Mouse (Mus musculus) cortical plate, adult 2 months (tissue): ENCODE results near the gene Map3k14.

Experiments
- CTCF ChIP-seq: fragments of 200-500 bp; IDR thresholded peaks from 2 replicates; pipeline ENCODE4 v1.5.1; 2011; ENCODE audit warnings: mild to moderate bottlenecking, control low read depth, low read length; ENCODE audit not compliant: insufficient read depth; ENCODE audit errors: extremely low read depth
- POLR2A ChIP-seq: fragments of 200-500 bp; IDR thresholded peaks from 2 replicates; pipeline ENCODE4 v1.6.1; 2011; ENCODE audit warnings: mild to moderate bottlenecking, low read length, control low read depth; ENCODE audit not compliant: insufficient read depth; ENCODE audit errors: extremely low read depth

DNA sequence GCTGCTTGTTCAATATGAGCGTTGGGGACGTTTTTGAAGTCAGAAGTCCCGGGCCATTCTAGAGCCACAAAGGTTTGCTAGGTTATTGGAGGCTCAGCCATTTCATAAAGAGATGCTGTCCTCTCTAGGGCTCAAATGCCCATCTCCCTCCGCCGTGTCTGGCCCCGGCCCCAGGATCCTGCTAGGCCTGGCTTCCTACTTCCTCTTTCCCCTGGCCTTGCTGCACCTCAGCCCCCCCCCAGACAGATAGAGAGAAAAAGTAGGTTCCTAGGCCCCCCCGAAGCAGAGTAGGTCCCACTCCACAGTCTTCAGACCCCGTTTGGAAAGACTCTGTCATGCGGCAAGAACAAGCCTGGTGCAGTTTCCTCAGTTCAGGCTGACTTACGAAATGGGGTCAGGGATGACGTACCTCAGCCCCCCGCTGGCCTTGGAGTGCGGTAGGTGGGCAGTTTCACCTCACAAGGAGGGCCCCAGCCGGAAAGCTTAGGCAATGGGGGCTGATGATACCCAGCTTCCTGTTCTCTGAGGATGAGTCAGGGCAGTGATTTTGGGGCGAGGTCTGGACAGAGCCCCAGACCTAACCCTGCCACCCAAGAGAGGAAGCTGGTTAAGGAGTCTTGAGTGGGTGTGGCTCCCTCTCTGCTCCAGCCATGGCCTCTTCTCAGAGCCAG lies 89.3 kb downstream of the Map3k14 start:
- TF ChIP-seq CTCF (no peak), POLR2A (no peak)
